Comparison of ENCODE assay signal across 7 mouse cellular contexts in the genomic region with DNA sequence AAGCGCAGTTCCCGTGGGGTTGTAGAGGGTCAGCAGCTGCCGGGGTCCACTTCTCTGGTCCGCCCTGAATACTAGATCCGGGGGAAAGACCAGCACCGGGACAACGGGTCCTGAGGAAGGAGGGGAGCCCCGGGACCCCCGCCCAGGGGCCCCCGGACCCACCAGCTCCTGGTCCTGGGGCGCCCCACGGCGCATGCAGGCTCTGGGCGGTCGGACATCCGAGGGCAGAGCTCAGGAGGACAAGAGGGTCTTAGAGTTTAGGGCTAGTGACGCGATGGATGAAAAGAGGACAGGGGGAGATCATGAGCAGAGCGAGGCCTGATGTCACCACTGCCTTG. TPM values are rescaled to one million over a fixed set of nuclear protein-coding genes. Genes with fewer than 3 reads are reported as not detected.
DNase-seq lines count a peak whose midpoint lies in the region; ATAC-seq lines count a peak whose summit lies in the region.

No protein-coding gene starts in this region.

- no peaks in the 10 kb centered on the region for H3K27me3 ChIP-seq in forebrain, embryonic 11.5 days (ENCODE audit: control insufficient read depth, insufficient read depth, low read length)
- no peaks in the 10 kb centered on the region for H3K27me3 ChIP-seq in liver, embryonic 12.5 days (replicated peaks)
- H3K27me3 ChIP-seq in stomach, embryonic 16.5 days (ENCODE audit: control insufficient read depth, insufficient read depth, low read length), result no peaks in the 10 kb centered on the region

- peak overlapping the region; percentile 58 for H3K4me3 ChIP-seq in forebrain, embryonic 11.5 days (ENCODE audit: low read depth, low read length)
- peak overlapping the region; percentile 78 for H3K4me3 ChIP-seq in liver, embryonic 12.5 days
- peak overlapping the region; percentile 81 for H3K4me3 ChIP-seq in stomach, embryonic 16.5 days (replicated peaks; ENCODE audit: low read length)

- no peak; the same call in 1 of the 2 replicates for ATAC-seq in forebrain, embryonic 11.5 days (replicated peaks; ENCODE audit: low FRiP score)
- peak; percentile 52 for ATAC-seq in liver, embryonic 12.5 days
- peak; percentile 57 for ATAC-seq in stomach, embryonic 16.5 days (ENCODE audit: insufficient read depth, low FRiP score)

- H3K9me3 ChIP-seq in forebrain, embryonic 11.5 days (ENCODE audit: control insufficient read depth, low read length), result no peaks in the 10 kb centered on the region
- H3K9me3 ChIP-seq in liver, embryonic 12.5 days (replicated peaks), result no peaks in the 10 kb centered on the region
- H3K9me3 ChIP-seq in stomach, embryonic 16.5 days (replicated peaks; ENCODE audit: control insufficient read depth, low read length), result no peaks in the 10 kb centered on the region

- 2% methylated on average over 19 of the region's 19 CpGs for WGBS in forebrain, embryonic 11.5 days
- WGBS in liver, embryonic 12.5 days (ENCODE audit: insufficient replicate concordance), result 2% methylated on average over 19 of the region's 19 CpGs
- under 1% methylated on average over 19 of the region's 19 CpGs for WGBS in stomach, embryonic 16.5 days

- no peak overlapping the region for H3K27ac ChIP-seq in forebrain, embryonic 11.5 days (ENCODE audit: low read depth, low read length)
- H3K27ac ChIP-seq in liver, embryonic 12.5 days, result peak overlapping the region; percentile 79
- H3K27ac ChIP-seq in stomach, embryonic 16.5 days (ENCODE audit: low read length), result peak overlapping the region; percentile 42; the same call in 1 of the 2 replicates

- H3K9ac ChIP-seq in forebrain, embryonic 11.5 days (ENCODE audit: low read length), result peak overlapping the region; percentile 76
- peak overlapping the region; percentile 85 for H3K9ac ChIP-seq in liver, embryonic 12.5 days
- H3K9ac ChIP-seq in stomach, embryonic 16.5 days (ENCODE audit: low read length), result peak overlapping the region; percentile 91

- peak; percentile 18 for DNase-seq in right cerebral cortex, postnatal 14 days
- DNase-seq in right cerebral cortex, postnatal 36 days (ENCODE audit: low spot score in 2 of 2), result no peak
- DNase-seq in forebrain, embryonic 11.5 days (ENCODE audit: low spot score), result no peak
- DNase-seq in layer of hippocampus, postnatal 25 days (ENCODE audit: extremely low spot score in 1 of 2, low spot score in 1 of 2), result no peak
- no peak for DNase-seq in yolk sac, embryonic 10.5 days (ENCODE audit: low spot score)

- no peaks in the 10 kb centered on the region; the same call in 1 of the 2 replicates for H3K4me1 ChIP-seq in forebrain, embryonic 11.5 days (replicated peaks; ENCODE audit: control insufficient read depth, insufficient read depth, low read length)
- peaks cover 78% of the 10 kb centered on the region for H3K4me1 ChIP-seq in liver, embryonic 12.5 days
- H3K4me1 ChIP-seq in stomach, embryonic 16.5 days (ENCODE audit: control insufficient read depth, insufficient read depth, low read length), result peaks cover 14% of the 10 kb centered on the region

- peak overlapping the region; percentile 87 for H3K4me2 ChIP-seq in forebrain, embryonic 11.5 days (ENCODE audit: low read depth, low read length, severe bottlenecking)
- peak overlapping the region; percentile 96 for H3K4me2 ChIP-seq in liver, embryonic 12.5 days
- peak overlapping the region; percentile 92 for H3K4me2 ChIP-seq in stomach, embryonic 16.5 days (ENCODE audit: low read depth, low read length)

- no peaks in the 10 kb centered on the region for H3K36me3 ChIP-seq in forebrain, embryonic 11.5 days (ENCODE audit: control insufficient read depth, insufficient read depth, low read length)
- H3K36me3 ChIP-seq in liver, embryonic 12.5 days, result peaks cover 16% of the 10 kb centered on the region
- H3K36me3 ChIP-seq in stomach, embryonic 16.5 days (ENCODE audit: control insufficient read depth, insufficient read depth, low read length), result no peaks in the 10 kb centered on the region

RNA-seq across cellular contexts. Expression of gene Mospd3, which starts 0.6 kb away (rescaled TPM):
- polyA plus RNA-seq in forebrain, embryonic 11.5 days (2014; fragmentation: Nextera tagmentation; extraction: Ambion mirVana), result 20.3 and 22.8 TPM in 2 replicates
- 45.5 and 48.4 TPM in 2 replicates for polyA plus RNA-seq in liver, embryonic 12.5 days (2016; fragmentation: Nextera tagmentation; extraction: Ambion mirVana)
- polyA plus RNA-seq in stomach, embryonic 16.5 days (2015; fragmentation: Nextera tagmentation; extraction: Ambion mirVana), result 23.8 and 24.3 TPM in 2 replicates
- total RNA-seq in layer of hippocampus, postnatal 25 days (2021), result 10 to 100 TPM; 33.6 TPM

RNA-seq across cellular contexts. Expression of gene Pcolce, which starts 13.3 kb away (rescaled TPM):
- 54.8 and 63.0 TPM in 2 replicates for polyA plus RNA-seq in forebrain, embryonic 11.5 days (2014; fragmentation: Nextera tagmentation; extraction: Ambion mirVana)
- polyA plus RNA-seq in liver, embryonic 12.5 days (2016; fragmentation: Nextera tagmentation; extraction: Ambion mirVana), result 21.1 and 22.1 TPM in 2 replicates
- polyA plus RNA-seq in stomach, embryonic 16.5 days (2015; fragmentation: Nextera tagmentation; extraction: Ambion mirVana), result 150 and 153 TPM in 2 replicates
- total RNA-seq in layer of hippocampus, postnatal 25 days (2021), result 1 to 10 TPM; 6.7 to 9.2 TPM

RNA-seq across cellular contexts. Expression of gene Fbxo24, which starts 28.6 kb away (rescaled TPM):
- polyA plus RNA-seq in forebrain, embryonic 11.5 days (2014; fragmentation: Nextera tagmentation; extraction: Ambion mirVana), result 0.12 and 0.17 TPM in 2 replicates
- polyA plus RNA-seq in liver, embryonic 12.5 days (2016; fragmentation: Nextera tagmentation; extraction: Ambion mirVana), result 0.10 TPM in 1 of 2 replicates, not detected in the other
- polyA plus RNA-seq in stomach, embryonic 16.5 days (2015; fragmentation: Nextera tagmentation; extraction: Ambion mirVana), result 0.09 and 0.27 TPM in 2 replicates
- total RNA-seq in layer of hippocampus, postnatal 25 days (2021), result under 1 TPM; 0.27 to 0.31 TPM

RNA-seq across cellular contexts. Expression of gene Lrch4, which starts 28.7 kb away (rescaled TPM):
- 29.8 and 38.0 TPM in 2 replicates for polyA plus RNA-seq in forebrain, embryonic 11.5 days (2014; fragmentation: Nextera tagmentation; extraction: Ambion mirVana)
- 33.4 and 36.0 TPM in 2 replicates for polyA plus RNA-seq in liver, embryonic 12.5 days (2016; fragmentation: Nextera tagmentation; extraction: Ambion mirVana)
- polyA plus RNA-seq in stomach, embryonic 16.5 days (2015; fragmentation: Nextera tagmentation; extraction: Ambion mirVana), result 36.4 and 39.4 TPM in 2 replicates
- 10 to 100 TPM; 19.3 to 23.5 TPM for total RNA-seq in layer of hippocampus, postnatal 25 days (2021)

RNA-seq across cellular contexts. Expression of gene Gm20605, which starts 28.7 kb away (rescaled TPM):
- 9.9 and 15.3 TPM in 2 replicates for polyA plus RNA-seq in forebrain, embryonic 11.5 days (2014; fragmentation: Nextera tagmentation; extraction: Ambion mirVana)
- polyA plus RNA-seq in liver, embryonic 12.5 days (2016; fragmentation: Nextera tagmentation; extraction: Ambion mirVana), result 7.8 and 9.0 TPM in 2 replicates
- 9.4 and 12.2 TPM in 2 replicates for polyA plus RNA-seq in stomach, embryonic 16.5 days (2015; fragmentation: Nextera tagmentation; extraction: Ambion mirVana)
- total RNA-seq in layer of hippocampus, postnatal 25 days (2021), result 10 to 100 TPM; 12.7 to 15.8 TPM
